Mouse (Mus musculus) hindbrain, postnatal 0 days (tissue): ENCODE data around the gene Cnot6l. TPM values are rescaled to one million over a fixed set of nuclear protein-coding genes. Genes with fewer than 3 reads are reported as not detected.

Experiments
- ATAC-seq: fragments of 200-750 bp; cut with Nextera tagmentation; 2 replicates; pipeline ENCODE4 v1.8.0; 2017; ENCODE audit warnings: mild to moderate bottlenecking, moderate TSS enrichment, moderate library complexity
- DNase-seq: peaks from one replicate; pipeline ENCODE4 v3.0.0-alpha.2; 2015; ENCODE audit warnings: low spot score
- H3K27ac ChIP-seq: fragments of 300-500 bp; sonication (generic); 2 replicates; pipeline ENCODE4 v1.5.1; 2014; ENCODE audit warnings: mild to moderate bottlenecking
- H3K27me3 ChIP-seq: fragments of 300-500 bp; sonication (generic); 2 replicates; pipeline ENCODE4 v1.6.1; 2014; ENCODE audit warnings: low read length, mixed read lengths; ENCODE audit not compliant: insufficient read depth
- H3K36me3 ChIP-seq: fragments of 300-500 bp; sonication (generic); 2 replicates; pipeline ENCODE4 v1.6.1; 2014; ENCODE audit warnings: low read length, mixed read lengths; ENCODE audit not compliant: insufficient read depth
- H3K4me1 ChIP-seq: fragments of 300-500 bp; sonication (generic); 2 replicates; pipeline ENCODE4 v1.6.1; 2014; ENCODE audit warnings: antibody characterized with exemption, low read length, mixed read lengths; ENCODE audit not compliant: insufficient read depth
- H3K4me2 ChIP-seq: fragments of 300-500 bp; sonication (generic); 2 replicates; pipeline ENCODE4 v1.6.1; 2014; ENCODE audit warnings: low read depth, mild to moderate bottlenecking, low read length, moderate library complexity, mixed read lengths
- H3K4me3 ChIP-seq: fragments of 300-500 bp; sonication (generic); 2 replicates; pipeline ENCODE4 v1.5.1; 2014; ENCODE audit warnings: low read length
- H3K9ac ChIP-seq: fragments of 300-500 bp; sonication (generic); replicated peaks from 2 replicates; pipeline ENCODE4 v1.6.1; 2014; ENCODE audit warnings: mild to moderate bottlenecking, low read length, moderate library complexity, mixed read lengths
- H3K9me3 ChIP-seq: fragments of 300-500 bp; sonication (generic); 2 replicates; pipeline ENCODE4 v1.6.1; 2016; ENCODE audit warnings: low read length, mixed read lengths
- CTCF ChIP-seq: IDR thresholded peaks from 2 replicates; pipeline ENCODE4 v1.5.1; 2016; ENCODE audit warnings: antibody characterized with exemption, control low read depth, low read depth
- WGBS: fragments of 180-500 bp; shearing (Covaris S2); extraction: QIAGEN DNeasy Blood & Tissue Kit; methylation state at CpG from one replicate; pipeline ENCODE4 v1.1.7; 2014; 5-methylcytosine and 5-hydroxymethylcytosine counted together
- polyA plus RNA-seq: library from polyadenylated mRNA; unstranded; fragments of >200 nt; fragmentation: Nextera tagmentation; extraction: Ambion mirVana; gene quantifications from 2 replicates; pipeline ENCODE4 v1.2.1, GENCODE M21; 2015
- total RNA-seq: library from RNA; depleted of rRNA; stranded (reverse); fragments of >200 nt; gene quantifications from 2 replicates; pipeline ENCODE4 v1.2.3, GENCODE M21; 2014; rRNA removed

Gene Cnot6l
- total and polyA plus RNA-seq, 2 experiments from 2014 or later: 17.7 to 17.8 TPM

GRCm38 (mm10) chr5:96042492-96042891 is 121.5 kb downstream of the Cnot6l start:
- 89% methylated on average over 3 of the region's 3 CpGs for WGBS
- DNase-seq (no peak), ATAC-seq (no peak)
- Histone ChIP-seq H3K27me3 (no peaks in the 10 kb centered on the region), H3K9me3 (no peaks in the 10 kb centered on the region), H3K27ac (no peak overlapping the region), H3K4me2 (no peak overlapping the region), H3K9ac (no peak overlapping the region), H3K4me3 (no peak overlapping the region), H3K36me3 (no peaks in the 10 kb centered on the region), H3K4me1 (no peaks in the 10 kb centered on the region)
- no peak for TF ChIP-seq CTCF

- no peaks in the 10 kb centered on the region for H3K27me3 ChIP-seq
- no peak overlapping the region for H3K4me3 ChIP-seq
- no peak overlapping the region for H3K9ac ChIP-seq
- no peaks in the 10 kb centered on the region for H3K4me1 ChIP-seq
- ATAC-seq: no peak
- TF ChIP-seq CTCF: no peak
- 84% methylated on average over 7 of the region's 7 CpGs for WGBS
- no peaks in the 10 kb centered on the region for H3K36me3 ChIP-seq
- H3K4me2 ChIP-seq: no peak overlapping the region
- H3K27ac ChIP-seq: no peak overlapping the region
- no peak for DNase-seq
- H3K9me3 ChIP-seq: no peaks in the 10 kb centered on the region
Measured at GRCm38 (mm10) chr5:96041507-96042104, 122.4 kb downstream of the Cnot6l start.

GRCm38 (mm10) chr5:96039188-96039840 is 124.7 kb downstream of the Cnot6l start:
- 67% methylated on average over 5 of the region's 5 CpGs for WGBS
- no peak overlapping the region for H3K9ac ChIP-seq
- DNase-seq (no peak), ATAC-seq (no peak)
- no peaks in the 10 kb centered on the region for H3K4me1 ChIP-seq
- H3K9me3 ChIP-seq: no peaks in the 10 kb centered on the region
- no peak for TF ChIP-seq CTCF
- H3K36me3 ChIP-seq: no peaks in the 10 kb centered on the region
- H3K27ac ChIP-seq: no peak overlapping the region
- H3K4me2 ChIP-seq: no peak overlapping the region
- H3K4me3 ChIP-seq: no peak overlapping the region
- no peaks in the 10 kb centered on the region for H3K27me3 ChIP-seq

- no peak overlapping the region for H3K27ac ChIP-seq
- no peak overlapping the region for H3K4me2 ChIP-seq
- H3K36me3 ChIP-seq: no peaks in the 10 kb centered on the region
- peak; percentile 74; the same call in 1 of the 2 replicates for ATAC-seq
- no peaks in the 10 kb centered on the region for H3K4me1 ChIP-seq
- WGBS: 44% methylated on average over 8 of the region's 8 CpGs
- H3K9ac ChIP-seq: no peak overlapping the region
- no peaks in the 10 kb centered on the region for H3K9me3 ChIP-seq
- no peak for TF ChIP-seq CTCF
- H3K4me3 ChIP-seq: no peak overlapping the region
- no peaks in the 10 kb centered on the region for H3K27me3 ChIP-seq
- DNase-seq: peak; percentile 49
Measured at GRCm38 (mm10) chr5:96037684-96038121, 126.3 kb downstream of the Cnot6l start.

- no peaks in the 10 kb centered on the region for H3K27me3 ChIP-seq
- no peak overlapping the region for H3K9ac ChIP-seq
- H3K36me3 ChIP-seq: no peaks in the 10 kb centered on the region
- ATAC-seq (no peak), DNase-seq (peak; percentile 50)
- no peak overlapping the region for H3K27ac ChIP-seq
- no peaks in the 10 kb centered on the region for H3K9me3 ChIP-seq
- H3K4me2 ChIP-seq: no peak overlapping the region
- peak; percentile 57 for TF ChIP-seq CTCF
- no peak overlapping the region for H3K4me3 ChIP-seq
- H3K4me1 ChIP-seq: no peaks in the 10 kb centered on the region
- WGBS: 63% methylated on average over 7 of the region's 7 CpGs
Measured at GRCm38 (mm10) chr5:96036125-96036672, 127.8 kb downstream of the Cnot6l start.

- Histone ChIP-seq H3K36me3 (no peaks in the 10 kb centered on the region), H3K9ac (no peak overlapping the region), H3K27me3 (no peaks in the 10 kb centered on the region), H3K27ac (no peak overlapping the region), H3K4me2 (no peak overlapping the region), H3K9me3 (no peaks in the 10 kb centered on the region), H3K4me3 (no peak overlapping the region), H3K4me1 (no peaks in the 10 kb centered on the region)
- 28% methylated on average over 1 of the region's 1 CpGs for WGBS
- ATAC-seq (no peak), DNase-seq (no peak)
- no peak for TF ChIP-seq CTCF
Measured at GRCm38 (mm10) chr5:96034101-96034500, 129.9 kb downstream of the Cnot6l start.

- TF ChIP-seq CTCF: no peak
- WGBS: 93% methylated on average over 2 of the region's 2 CpGs
- no peak overlapping the region for H3K27ac ChIP-seq
- no peaks in the 10 kb centered on the region for H3K4me1 ChIP-seq
- no peak overlapping the region for H3K9ac ChIP-seq
- no peaks in the 10 kb centered on the region for H3K36me3 ChIP-seq
- no peak overlapping the region for H3K4me2 ChIP-seq
- no peak overlapping the region for H3K4me3 ChIP-seq
- no peaks in the 10 kb centered on the region; the same call in 1 of the 2 replicates for H3K9me3 ChIP-seq
- no peak for ATAC-seq
- DNase-seq: no peak
- no peaks in the 10 kb centered on the region for H3K27me3 ChIP-seq
Measured at GRCm38 (mm10) chr5:96029821-96030220, 134.2 kb downstream of the Cnot6l start.

Other genes with a start within 250 kb of the Cnot6l start
- gene Cxcl13, start 207.2 kb downstream of the Cnot6l start, total RNA-seq: 0.14 TPM in 1 of 2 replicates, not detected in the other
- gene Cxcl13, start 207.2 kb downstream of the Cnot6l start, polyA plus RNA-seq: 0.38 and 0.42 TPM in 2 replicates
- 13.7 and 16.8 TPM in 2 replicates for gene Mrpl1, start 45.3 kb upstream of the Cnot6l start, total RNA-seq
- gene Mrpl1, start 45.3 kb upstream of the Cnot6l start, polyA plus RNA-seq: 12.3 and 14.2 TPM in 2 replicates
- gene Fras1, start 209.8 kb upstream of the Cnot6l start, total RNA-seq: 10.1 and 15.3 TPM in 2 replicates
- gene Fras1, start 209.8 kb upstream of the Cnot6l start, polyA plus RNA-seq: 2.9 and 3.9 TPM in 2 replicates